Mouse (Mus musculus): ENCODE data around the gene Tmem230. TPM values are rescaled to one million over a fixed set of nuclear protein-coding genes. Genes with fewer than 3 reads are reported as not detected.

Gene Tmem230
- polyA plus RNA-seq, 1 experiment = 81.9 TPM

- 80% methylated on average over 7 of the region's 7 CpGs for WGBS
- H3K27ac ChIP-seq (ENCODE audit: insufficient read depth, low read length) = no peak overlapping the region
- no peaks in the 10 kb centered on the region; the same call in 1 of the 2 replicates for H3K4me1 ChIP-seq (ENCODE audit: control insufficient read depth, insufficient read depth, low read length)
- H3K4me3 ChIP-seq (replicated peaks; ENCODE audit: insufficient read depth, low read depth, low read length) = no peak overlapping the region
- DNase-seq = no peak
- TF ChIP-seq CTCF (IDR thresholded peaks at IDR 0.05; ENCODE audit: borderline replicate concordance, insufficient read depth, low read depth, low read length) (no peak), POLR2A (IDR thresholded peaks at IDR 0.05; ENCODE audit: borderline replicate concordance, insufficient read depth, low read length) (no peak)
- no peaks in the 10 kb centered on the region for H3K27me3 ChIP-seq (ENCODE audit: control insufficient read depth, insufficient read depth, low read length)
Measured at GRCm38 (mm10) chr2:132235975-132236374, 11.6 kb downstream of the Tmem230 start.

DNA sequence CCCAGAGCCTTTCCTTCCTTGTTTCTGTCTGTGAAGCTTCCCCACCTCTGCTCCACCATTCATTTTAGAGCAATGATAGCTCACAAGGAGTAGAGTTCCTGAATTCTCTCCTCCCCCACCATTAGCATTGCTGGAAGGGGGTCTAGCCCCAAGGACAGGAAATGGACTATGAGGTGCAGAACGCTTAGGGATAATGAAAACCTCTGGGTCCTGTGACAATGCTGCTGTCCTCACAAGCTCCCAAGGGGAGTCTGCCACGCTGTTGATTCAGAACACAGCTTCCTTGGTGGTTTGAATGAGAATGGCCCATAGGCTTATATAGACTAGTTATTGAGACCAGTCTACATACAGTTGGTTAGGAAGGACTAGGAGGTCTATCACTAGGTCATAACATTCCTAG lies 12.3 kb downstream of the Tmem230 start:
- no peak for DNase-seq
- no peak for TF ChIP-seq CTCF (IDR thresholded peaks at IDR 0.05; ENCODE audit: borderline replicate concordance, insufficient read depth, low read depth, low read length)
- no peak for TF ChIP-seq POLR2A (IDR thresholded peaks at IDR 0.05; ENCODE audit: borderline replicate concordance, insufficient read depth, low read length)
- no peaks in the 10 kb centered on the region for H3K27me3 ChIP-seq (ENCODE audit: control insufficient read depth, insufficient read depth, low read length)
- WGBS = 55% methylated on average over 2 of the region's 2 CpGs
- H3K4me3 ChIP-seq (replicated peaks; ENCODE audit: insufficient read depth, low read depth, low read length) = no peak overlapping the region
- H3K4me1 ChIP-seq (ENCODE audit: control insufficient read depth, insufficient read depth, low read length) = no peaks in the 10 kb centered on the region; the same call in 1 of the 2 replicates
- H3K27ac ChIP-seq (ENCODE audit: insufficient read depth, low read length) = no peak overlapping the region

GRCm38 (mm10) chr2:132233985-132234765 lies 13.4 kb downstream of the Tmem230 start:
- H3K4me3 ChIP-seq (replicated peaks; ENCODE audit: insufficient read depth, low read depth, low read length) = no peak overlapping the region
- 66% methylated on average over 16 of the region's 16 CpGs for WGBS
- TF ChIP-seq CTCF (IDR thresholded peaks at IDR 0.05; ENCODE audit: borderline replicate concordance, insufficient read depth, low read depth, low read length) = no peak
- TF ChIP-seq POLR2A (IDR thresholded peaks at IDR 0.05; ENCODE audit: borderline replicate concordance, insufficient read depth, low read length) = no peak
- H3K4me1 ChIP-seq (ENCODE audit: control insufficient read depth, insufficient read depth, low read length) = no peaks in the 10 kb centered on the region; the same call in 1 of the 2 replicates
- no peak for DNase-seq
- no peaks in the 10 kb centered on the region for H3K27me3 ChIP-seq (ENCODE audit: control insufficient read depth, insufficient read depth, low read length)
- H3K27ac ChIP-seq (ENCODE audit: insufficient read depth, low read length) = no peak overlapping the region

GRCm38 (mm10) chr2:132232413-132232945 lies 15.1 kb downstream of the Tmem230 start:
- H3K27me3 ChIP-seq (ENCODE audit: control insufficient read depth, insufficient read depth, low read length) = no peaks in the 10 kb centered on the region
- 44% methylated on average over 3 of the region's 3 CpGs for WGBS
- no peak for DNase-seq

GRCm38 (mm10) chr2:132224359-132224758 lies 23.2 kb downstream of the Tmem230 start:
- no peak overlapping the region for H3K4me3 ChIP-seq (replicated peaks; ENCODE audit: insufficient read depth, low read depth, low read length)
- no peak overlapping the region for H3K27ac ChIP-seq (ENCODE audit: insufficient read depth, low read length)
- DNase-seq = no peak
- no peaks in the 10 kb centered on the region; the same call in 1 of the 2 replicates for H3K27me3 ChIP-seq (ENCODE audit: control insufficient read depth, insufficient read depth, low read length)
- no peaks in the 10 kb centered on the region for H3K4me1 ChIP-seq (ENCODE audit: control insufficient read depth, insufficient read depth, low read length)
- no peak for TF ChIP-seq POLR2A (IDR thresholded peaks at IDR 0.05; ENCODE audit: borderline replicate concordance, insufficient read depth, low read length)
- TF ChIP-seq CTCF (IDR thresholded peaks at IDR 0.05; ENCODE audit: borderline replicate concordance, insufficient read depth, low read depth, low read length) = no peak
- 20% methylated on average over 4 of the region's 4 CpGs for WGBS

More at GRCm38 (mm10) chr2:132232413-132232945, 15.1 kb downstream of the Tmem230 start:
- H3K27ac ChIP-seq (ENCODE audit: insufficient read depth, low read length) = no peak overlapping the region
- H3K4me3 ChIP-seq (replicated peaks; ENCODE audit: insufficient read depth, low read depth, low read length) = no peak overlapping the region
- TF ChIP-seq CTCF (IDR thresholded peaks at IDR 0.05; ENCODE audit: borderline replicate concordance, insufficient read depth, low read depth, low read length) = no peak
- no peaks in the 10 kb centered on the region; the same call in 1 of the 2 replicates for H3K4me1 ChIP-seq (ENCODE audit: control insufficient read depth, insufficient read depth, low read length)

DNA sequence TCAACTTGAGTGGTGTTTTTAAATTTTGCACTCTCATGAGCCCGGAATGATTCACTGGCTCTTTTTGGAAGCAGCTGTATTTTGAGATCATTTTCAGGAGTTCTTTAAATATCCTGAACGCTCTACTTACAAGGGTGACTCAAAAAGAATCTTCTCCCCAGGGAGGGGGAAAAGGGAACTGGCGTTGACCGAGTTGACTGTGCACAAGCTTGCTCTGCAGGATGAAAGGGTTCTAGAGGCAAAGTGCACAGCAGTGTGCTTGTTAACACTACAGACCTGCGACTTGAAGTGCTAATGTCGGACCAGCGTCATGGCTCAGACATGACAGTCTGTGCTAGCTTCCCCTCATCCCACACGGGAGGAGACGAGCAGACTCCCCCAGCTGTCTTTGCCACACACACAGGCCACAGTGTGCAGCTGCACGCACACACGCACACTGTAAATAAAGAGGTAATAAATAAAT lies 26.0 kb downstream of the Tmem230 start:
- Histone ChIP-seq H3K27ac (ENCODE audit: insufficient read depth, low read length) (no peak overlapping the region), H3K27me3 (ENCODE audit: control insufficient read depth, insufficient read depth, low read length) (no peaks in the 10 kb centered on the region; the same call in 1 of the 2 replicates), H3K4me3 (replicated peaks; ENCODE audit: insufficient read depth, low read depth, low read length) (no peak overlapping the region), H3K4me1 (ENCODE audit: control insufficient read depth, insufficient read depth, low read length) (no peaks in the 10 kb centered on the region)
- 66% methylated on average over 11 of the region's 11 CpGs for WGBS
- TF ChIP-seq POLR2A (IDR thresholded peaks at IDR 0.05; ENCODE audit: borderline replicate concordance, insufficient read depth, low read length) (no peak), CTCF (IDR thresholded peaks at IDR 0.05; ENCODE audit: borderline replicate concordance, insufficient read depth, low read depth, low read length) (no peak)
- no peak for DNase-seq

GRCm38 (mm10) chr2:132211995-132212656 lies 35.5 kb downstream of the Tmem230 start:
- 50% methylated on average over 5 of the region's 5 CpGs for WGBS

More at GRCm38 (mm10) chr2:132211995-132212656, 35.5 kb downstream of the Tmem230 start:
- no peak for TF ChIP-seq CTCF (IDR thresholded peaks at IDR 0.05; ENCODE audit: borderline replicate concordance, insufficient read depth, low read depth, low read length)
- TF ChIP-seq POLR2A (IDR thresholded peaks at IDR 0.05; ENCODE audit: borderline replicate concordance, insufficient read depth, low read length) = no peak
- DNase-seq = peak in 1 of 2 experiments; percentile 9
- Histone ChIP-seq H3K4me3 (replicated peaks; ENCODE audit: insufficient read depth, low read depth, low read length) (no peak overlapping the region), H3K27ac (ENCODE audit: insufficient read depth, low read length) (no peak overlapping the region), H3K27me3 (ENCODE audit: control insufficient read depth, insufficient read depth, low read length) (no peaks in the 10 kb centered on the region), H3K4me1 (ENCODE audit: control insufficient read depth, insufficient read depth, low read length) (no peaks in the 10 kb centered on the region)

Data from cerebellum, adult 2 months (tissue).